Mouse (Mus musculus): ENCODE data around the gene Btn2a2.
A peak's percentile ranks its signal among the peaks of the same experiment; 100 is the strongest.

Btn2a2 gene

GRCm38 (mm10) chr13:23448758-23449157 lies 39.9 kb downstream of the Btn2a2 start:
- no peak for DNase-seq (ENCODE audit: low read depth, low spot score)

GRCm38 (mm10) chr13:23446498-23446952 lies 42.1 kb downstream of the Btn2a2 start:
- peak; percentile 71 for DNase-seq (ENCODE audit: low read depth, low spot score)

- DNase-seq (ENCODE audit: low read depth, low spot score): peak; percentile 78
Observed at GRCm38 (mm10) chr13:23445561-23446320, 42.9 kb downstream of the Btn2a2 start.

- DNase-seq (ENCODE audit: low read depth, low spot score): no peak
Observed at GRCm38 (mm10) chr13:23445156-23445555, 43.5 kb downstream of the Btn2a2 start.

GRCm38 (mm10) chr13:23444451-23444850 lies 44.2 kb downstream of the Btn2a2 start:
- DNase-seq (ENCODE audit: low read depth, low spot score): no peak

- no peak for DNase-seq (ENCODE audit: low read depth, low spot score)
Observed at GRCm38 (mm10) chr13:23439901-23440300, 48.8 kb downstream of the Btn2a2 start.

- DNase-seq (ENCODE audit: low read depth, low spot score): no peak
Observed at GRCm38 (mm10) chr13:23438521-23438920, 50.1 kb downstream of the Btn2a2 start.

- no peak for DNase-seq (ENCODE audit: low read depth, low spot score)
Observed at GRCm38 (mm10) chr13:23437908-23438307, 50.7 kb downstream of the Btn2a2 start.

- no peak for DNase-seq (ENCODE audit: low read depth, low spot score)
Observed at GRCm38 (mm10) chr13:23436861-23437822, 51.5 kb downstream of the Btn2a2 start.

- no peak for DNase-seq (ENCODE audit: low read depth, low spot score)
Observed at GRCm38 (mm10) chr13:23436231-23436661, 52.4 kb downstream of the Btn2a2 start.

GRCm38 (mm10) chr13:23435676-23436075 lies 53.0 kb downstream of the Btn2a2 start:
- no peak for DNase-seq (ENCODE audit: low read depth, low spot score)

- DNase-seq (ENCODE audit: low read depth, low spot score): no peak
Observed at GRCm38 (mm10) chr13:23435241-23435640, 53.4 kb downstream of the Btn2a2 start.

- DNase-seq (ENCODE audit: low read depth, low spot score): no peak
Observed at GRCm38 (mm10) chr13:23434426-23434825, 54.2 kb downstream of the Btn2a2 start.

- no peak for DNase-seq (ENCODE audit: low read depth, low spot score)
Observed at GRCm38 (mm10) chr13:23433801-23434200, 54.9 kb downstream of the Btn2a2 start.

- DNase-seq (ENCODE audit: low read depth, low spot score): no peak
Observed at GRCm38 (mm10) chr13:23433206-23433605, 55.5 kb downstream of the Btn2a2 start.

GRCm38 (mm10) chr13:23432562-23433201 lies 56.0 kb downstream of the Btn2a2 start:
- DNase-seq (ENCODE audit: low read depth, low spot score): peak; percentile 88

GRCm38 (mm10) chr13:23431351-23431771 lies 57.3 kb downstream of the Btn2a2 start:
- no peak for DNase-seq (ENCODE audit: low read depth, low spot score)

- no peak for DNase-seq (ENCODE audit: low read depth, low spot score)
Observed at GRCm38 (mm10) chr13:23430734-23431133, 57.9 kb downstream of the Btn2a2 start.

- no peak for DNase-seq (ENCODE audit: low read depth, low spot score)
Observed at GRCm38 (mm10) chr13:23429771-23430380, 58.8 kb downstream of the Btn2a2 start.

GRCm38 (mm10) chr13:23428166-23428993 lies 60.3 kb downstream of the Btn2a2 start:
- DNase-seq (ENCODE audit: low read depth, low spot score): no peak

Data from telencephalon, adult 2 months (tissue).